Mouse (Mus musculus): ENCODE data around the gene Katnbl1. TPM values are rescaled to one million over a fixed set of nuclear protein-coding genes. Genes with fewer than 3 reads are reported as not detected.
A peak's percentile ranks its signal among the peaks of the same experiment; 100 is the strongest.

Katnbl1 gene
- polyA plus RNA-seq, 1 experiment = 10.9 TPM

DNA sequence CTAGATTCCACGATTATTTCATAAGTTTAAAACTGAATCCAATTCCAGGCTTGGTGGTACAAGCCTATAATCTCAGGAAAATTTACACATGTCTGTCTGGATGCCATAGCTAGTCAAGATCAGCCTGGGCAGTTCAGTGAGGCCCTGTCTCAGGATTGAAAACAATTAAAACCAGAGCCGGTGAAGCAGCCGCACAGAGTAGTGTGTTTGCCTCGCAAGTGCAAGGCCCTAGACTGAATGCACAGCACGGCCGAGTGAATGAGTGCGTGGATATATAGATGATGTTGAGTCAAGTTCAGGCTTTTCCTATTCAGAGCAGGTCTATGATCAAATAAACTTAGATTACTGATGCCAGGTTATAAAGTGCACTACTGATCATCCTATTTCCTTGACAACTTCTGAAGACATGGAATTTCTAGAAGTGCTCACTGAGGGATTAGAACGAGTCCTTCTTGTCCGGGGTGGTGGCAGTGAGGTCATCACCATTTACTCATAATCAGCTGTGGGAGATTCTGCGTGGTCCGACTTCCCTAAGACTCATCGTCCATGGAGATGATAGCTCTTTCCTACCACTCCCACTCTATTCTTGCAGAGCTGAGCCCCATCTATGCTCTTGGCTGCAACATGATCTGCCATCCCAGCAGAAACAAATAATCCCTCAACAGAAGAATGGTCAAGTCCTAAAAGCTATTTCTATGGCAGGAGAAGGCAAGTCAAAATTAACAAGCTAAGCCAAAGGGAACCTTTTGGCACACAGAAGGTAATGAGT lies 18.8 kb upstream of the Katnbl1 start:
- TF ChIP-seq CTCF (IDR thresholded peaks at IDR 0.05; ENCODE audit: extremely low read depth, insufficient read depth, low read length) = no peak
- no peak for TF ChIP-seq POLR2A (IDR thresholded peaks at IDR 0.05; ENCODE audit: extremely low read depth, insufficient read depth, low read length)
- H3K4me3 ChIP-seq (ENCODE audit: insufficient read depth, low read length) = no peak overlapping the region
- H3K27ac ChIP-seq (ENCODE audit: insufficient read depth, low read length) = no peak overlapping the region

DNA sequence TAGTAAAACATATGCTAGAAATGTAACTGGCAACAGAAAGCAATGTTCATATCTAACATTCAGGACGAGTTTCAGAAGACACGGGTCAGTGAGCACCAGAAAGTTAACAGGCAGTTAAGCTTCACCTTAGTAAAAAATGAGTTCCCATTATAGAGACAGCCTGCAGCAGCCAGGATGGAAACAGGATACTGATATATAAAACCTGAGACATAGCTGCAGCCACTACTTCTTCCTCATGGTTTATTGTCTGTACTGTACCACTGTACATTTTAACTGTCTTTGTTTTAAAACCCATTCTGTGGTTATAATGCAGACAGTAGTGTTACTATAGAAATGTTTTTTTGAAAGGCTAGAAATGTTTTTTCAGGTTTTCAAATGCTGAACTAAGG lies 18.2 kb upstream of the Katnbl1 start:
- no peak overlapping the region for H3K4me3 ChIP-seq (ENCODE audit: insufficient read depth, low read length)
- TF ChIP-seq CTCF (IDR thresholded peaks at IDR 0.05; ENCODE audit: extremely low read depth, insufficient read depth, low read length) (no peak), POLR2A (IDR thresholded peaks at IDR 0.05; ENCODE audit: extremely low read depth, insufficient read depth, low read length) (no peak)
- H3K27ac ChIP-seq (ENCODE audit: insufficient read depth, low read length) = no peak overlapping the region
- H3K4me1 ChIP-seq (ENCODE audit: control insufficient read depth, insufficient read depth, low read length) = no peaks in the 10 kb centered on the region

More for the DNA sequence above, 18.8 kb upstream of the Katnbl1 start:
- no peaks in the 10 kb centered on the region for H3K4me1 ChIP-seq (ENCODE audit: control insufficient read depth, insufficient read depth, low read length)

DNA sequence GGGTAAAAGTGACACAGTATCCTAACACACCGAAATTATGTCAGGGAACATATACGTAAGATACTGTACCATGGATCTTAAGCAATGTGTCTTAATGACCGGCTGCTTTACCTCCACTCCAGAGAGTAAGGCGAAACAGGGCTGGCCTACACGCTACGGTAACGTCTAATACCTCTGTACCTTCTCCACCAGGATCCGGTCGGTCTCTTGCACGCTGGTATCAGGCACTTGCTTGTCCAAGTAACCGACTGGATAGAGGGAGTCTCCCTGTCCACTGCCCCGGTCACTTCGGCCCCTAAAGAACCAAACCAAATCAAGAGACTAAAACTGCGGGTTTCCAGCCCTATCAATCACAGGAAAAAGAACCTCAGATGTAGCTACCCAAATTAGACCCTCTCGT lies 11.8 kb upstream of the Katnbl1 start:
- peak overlapping the region; percentile 85 for H3K4me3 ChIP-seq (ENCODE audit: insufficient read depth, low read length)
- TF ChIP-seq POLR2A (IDR thresholded peaks at IDR 0.05; ENCODE audit: extremely low read depth, insufficient read depth, low read length) (no peak), CTCF (IDR thresholded peaks at IDR 0.05; ENCODE audit: extremely low read depth, insufficient read depth, low read length) (no peak)
- no peaks in the 10 kb centered on the region for H3K4me1 ChIP-seq (ENCODE audit: control insufficient read depth, insufficient read depth, low read length)
- H3K27ac ChIP-seq (ENCODE audit: insufficient read depth, low read length) = no peak overlapping the region

DNA sequence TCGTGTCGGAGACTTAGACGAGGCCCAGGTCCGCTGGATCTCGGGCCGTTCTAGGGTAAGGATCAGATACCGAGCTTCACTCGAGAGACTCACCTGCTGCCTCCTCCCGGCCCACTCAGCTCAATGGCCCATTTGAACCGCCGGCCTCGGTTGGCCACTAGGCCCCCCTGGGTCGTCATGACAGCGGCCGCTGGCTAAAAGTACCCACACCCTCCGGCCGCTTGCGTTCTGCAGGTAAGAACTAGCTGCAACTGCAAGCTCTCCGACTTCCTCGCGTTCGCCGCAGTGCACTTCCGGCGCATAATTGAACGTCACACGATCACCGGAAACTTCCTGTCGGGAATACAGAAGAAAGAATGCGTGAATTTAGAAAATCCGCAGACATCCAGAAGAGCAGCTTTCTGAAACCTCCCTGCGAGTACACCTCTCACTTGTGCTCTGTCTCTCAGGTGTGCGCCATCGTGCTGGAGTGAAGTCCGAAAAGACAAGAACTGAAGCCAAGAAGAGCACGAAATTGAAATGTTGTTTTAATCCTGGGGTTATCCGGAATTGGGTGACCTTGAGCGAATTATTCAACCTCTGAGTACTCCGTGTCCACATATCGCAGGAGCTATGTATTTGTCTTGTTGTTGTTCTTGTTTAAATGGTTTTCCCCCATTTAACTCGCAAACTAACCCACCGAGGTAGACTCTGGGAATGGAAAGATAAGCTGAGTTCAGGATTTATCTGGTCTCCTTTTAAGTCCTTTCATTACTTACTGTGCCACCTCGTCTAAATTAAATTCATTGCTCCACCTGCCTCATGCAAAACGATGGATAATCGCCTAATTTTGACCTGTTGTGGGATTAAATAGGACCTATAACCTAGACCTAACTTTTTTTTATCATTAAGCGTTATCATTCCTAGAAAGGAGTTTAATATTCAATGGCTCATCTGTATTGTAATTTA lies 11.0 kb upstream of the Katnbl1 start, which contains the start of gene Emc4:
Emc4 (minus strand) TSS at position 302 of the 948 bp plus-strand sequence.
- Histone ChIP-seq H3K27ac (ENCODE audit: insufficient read depth, low read length) (peak within 1 kb of the TSS; percentile 81), H3K4me3 (ENCODE audit: insufficient read depth, low read length) (peak within 1 kb of the TSS; percentile 85), H3K4me1 (ENCODE audit: control insufficient read depth, insufficient read depth, low read length) (no peaks in the 10 kb centered on the region)
- peak; percentile 95 for TF ChIP-seq POLR2A (IDR thresholded peaks at IDR 0.05; ENCODE audit: extremely low read depth, insufficient read depth, low read length)
- no peak for TF ChIP-seq CTCF (IDR thresholded peaks at IDR 0.05; ENCODE audit: extremely low read depth, insufficient read depth, low read length)

DNA sequence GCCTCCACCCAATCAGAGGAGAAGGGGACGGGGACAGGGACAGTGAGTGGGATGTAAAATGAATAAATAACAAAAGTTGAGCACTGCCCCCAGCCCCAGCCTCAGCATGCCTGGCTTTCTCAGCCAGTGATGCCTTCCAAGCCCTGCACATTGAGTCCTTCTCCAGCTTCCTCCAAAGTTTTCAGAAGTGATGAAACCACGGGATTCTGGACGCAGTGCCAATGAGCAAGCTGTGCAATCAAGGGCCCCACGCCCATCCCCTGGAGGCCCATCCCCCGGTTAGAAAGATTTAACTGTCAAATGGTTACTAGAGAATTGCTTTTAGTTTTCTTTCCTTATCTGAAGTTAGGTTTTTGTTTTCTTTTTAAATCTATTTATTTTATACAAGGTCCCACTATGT lies 9.1 kb upstream of the Katnbl1 start:
- TF ChIP-seq POLR2A (IDR thresholded peaks at IDR 0.05; ENCODE audit: extremely low read depth, insufficient read depth, low read length) (no peak), CTCF (IDR thresholded peaks at IDR 0.05; ENCODE audit: extremely low read depth, insufficient read depth, low read length) (no peak)
- Histone ChIP-seq H3K4me3 (ENCODE audit: insufficient read depth, low read length) (no peak overlapping the region), H3K4me1 (ENCODE audit: control insufficient read depth, insufficient read depth, low read length) (no peaks in the 10 kb centered on the region), H3K27ac (ENCODE audit: insufficient read depth, low read length) (no peak overlapping the region)

DNA sequence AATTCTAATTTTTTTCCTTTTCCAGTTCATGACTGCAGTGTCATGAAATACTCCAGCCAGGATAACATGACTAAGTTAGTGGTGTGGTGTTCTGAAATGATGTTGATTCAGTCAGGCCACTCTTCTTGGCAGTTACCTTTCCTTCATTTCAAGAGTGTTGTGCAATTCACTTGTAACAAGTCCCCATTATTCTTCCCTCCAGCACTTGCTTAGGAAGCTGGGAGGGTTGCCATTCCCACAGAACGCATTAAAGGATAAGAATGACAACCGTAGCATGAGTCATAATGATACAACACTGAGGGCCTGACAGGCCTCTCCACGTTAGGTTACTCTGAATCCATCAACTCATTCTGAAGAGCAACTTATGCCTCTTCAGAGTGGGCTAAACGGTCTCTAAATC lies 5.9 kb upstream of the Katnbl1 start:
- H3K4me1 ChIP-seq (ENCODE audit: control insufficient read depth, insufficient read depth, low read length) = no peaks in the 10 kb centered on the region
- TF ChIP-seq POLR2A (IDR thresholded peaks at IDR 0.05; ENCODE audit: extremely low read depth, insufficient read depth, low read length) = no peak
- no peak for TF ChIP-seq CTCF (IDR thresholded peaks at IDR 0.05; ENCODE audit: extremely low read depth, insufficient read depth, low read length)
- H3K4me3 ChIP-seq (ENCODE audit: insufficient read depth, low read length) = no peak overlapping the region
- H3K27ac ChIP-seq (ENCODE audit: insufficient read depth, low read length) = no peak overlapping the region

DNA sequence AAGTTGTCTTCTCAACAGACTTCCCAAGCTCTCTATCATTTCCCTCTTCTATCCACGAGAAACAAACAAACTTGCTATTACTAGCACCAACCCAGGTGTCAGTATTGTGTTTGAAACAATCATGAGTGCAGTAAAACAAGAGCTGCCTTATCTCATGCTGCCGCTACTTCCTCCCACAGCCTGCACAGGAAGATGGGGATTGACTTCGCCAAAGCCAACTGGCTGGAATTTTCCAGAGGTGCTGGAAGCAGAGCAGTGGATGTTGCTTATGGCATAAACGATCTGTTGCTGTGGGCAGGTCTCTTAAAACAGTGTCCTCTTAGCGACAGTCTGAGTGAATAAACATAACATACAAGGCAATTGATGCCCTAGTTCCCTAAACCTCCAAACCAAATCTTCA lies 4.4 kb upstream of the Katnbl1 start:
- TF ChIP-seq POLR2A (IDR thresholded peaks at IDR 0.05; ENCODE audit: extremely low read depth, insufficient read depth, low read length) (no peak), CTCF (IDR thresholded peaks at IDR 0.05; ENCODE audit: extremely low read depth, insufficient read depth, low read length) (no peak)
- H3K4me3 ChIP-seq (ENCODE audit: insufficient read depth, low read length) = no peak overlapping the region
- H3K27ac ChIP-seq (ENCODE audit: insufficient read depth, low read length) = no peak overlapping the region
- H3K4me1 ChIP-seq (ENCODE audit: control insufficient read depth, insufficient read depth, low read length) = no peaks in the 10 kb centered on the region

DNA sequence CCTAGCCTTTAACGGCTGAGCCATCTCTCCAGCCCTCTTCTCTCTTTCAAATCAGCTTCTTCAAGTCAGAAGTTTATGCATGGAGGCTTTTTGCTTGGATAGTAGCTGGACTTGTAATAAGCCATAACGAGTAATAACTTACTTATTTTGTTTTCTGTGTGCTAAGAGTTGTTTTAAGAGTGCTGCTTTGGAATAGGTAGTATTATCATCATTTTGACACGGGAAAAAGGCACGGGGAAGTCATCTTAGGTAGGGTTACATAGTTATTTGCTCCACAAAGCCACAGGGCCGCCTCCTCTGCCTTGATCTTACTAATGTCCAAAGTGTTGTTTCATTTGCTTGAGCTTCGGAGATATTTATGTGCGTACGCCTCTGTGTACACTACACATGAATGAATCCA lies 1.1 kb downstream of the Katnbl1 start:
- H3K27ac ChIP-seq (ENCODE audit: insufficient read depth, low read length) = no peak overlapping the region

DNA sequence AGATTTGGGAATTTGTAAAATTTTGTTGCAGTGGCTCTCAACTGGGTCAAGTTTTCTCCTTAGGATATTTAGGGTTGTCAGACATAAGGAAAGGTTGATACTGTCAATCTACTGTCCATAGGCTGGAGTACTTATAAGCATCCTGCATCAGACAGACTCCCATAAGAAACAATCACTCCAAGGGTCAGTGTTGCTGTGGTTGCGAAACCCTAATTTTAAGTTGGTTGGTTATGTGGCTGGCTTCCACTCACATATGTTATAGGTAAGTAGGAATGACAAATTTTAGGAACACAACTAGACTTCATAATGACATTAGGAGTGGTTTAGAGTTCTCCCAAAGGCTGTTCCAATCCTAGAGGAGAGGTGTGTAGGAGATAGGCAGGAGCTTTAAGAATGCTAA lies 2.2 kb downstream of the Katnbl1 start:
- TF ChIP-seq POLR2A (IDR thresholded peaks at IDR 0.05; ENCODE audit: extremely low read depth, insufficient read depth, low read length) = no peak
- TF ChIP-seq CTCF (IDR thresholded peaks at IDR 0.05; ENCODE audit: extremely low read depth, insufficient read depth, low read length) = no peak
- H3K4me3 ChIP-seq (ENCODE audit: insufficient read depth, low read length) = no peak overlapping the region

More for the DNA sequence above, 1.1 kb downstream of the Katnbl1 start:
- peak overlapping the region; percentile 64; the same call in 1 of the 2 replicates for H3K4me3 ChIP-seq (ENCODE audit: insufficient read depth, low read length)
- TF ChIP-seq POLR2A (IDR thresholded peaks at IDR 0.05; ENCODE audit: extremely low read depth, insufficient read depth, low read length) (no peak), CTCF (IDR thresholded peaks at IDR 0.05; ENCODE audit: extremely low read depth, insufficient read depth, low read length) (no peak)
- H3K4me1 ChIP-seq (ENCODE audit: control insufficient read depth, insufficient read depth, low read length) = no peaks in the 10 kb centered on the region; the same call in 1 of the 2 replicates

More for the DNA sequence above, 2.2 kb downstream of the Katnbl1 start:
- Histone ChIP-seq H3K4me1 (ENCODE audit: control insufficient read depth, insufficient read depth, low read length) (peaks cover 1% of the 10 kb centered on the region; the same call in 1 of the 2 replicates), H3K27ac (ENCODE audit: insufficient read depth, low read length) (no peak overlapping the region)

All from cortical plate, adult 2 months (tissue).